Mouse (Mus musculus): ENCODE measurements around the gene Lck. TPM values are rescaled to one million over a fixed set of nuclear protein-coding genes. Genes with fewer than 3 reads are reported as not detected.

Lck gene
- polyA plus RNA-seq, 1 experiment, result 1.5 TPM

GRCm38 (mm10) chr4:129584370-129584769 lies 10.9 kb upstream of the Lck start:
- H3K79me3 ChIP-seq (ENCODE audit: low read depth), result no peaks in the 10 kb centered on the region
- no peak overlapping the region for H3K4me3 ChIP-seq (ENCODE audit: insufficient read depth, poor library complexity, severe bottlenecking)
- TF ChIP-seq MYOD1 (IDR thresholded peaks at IDR 0.05; ENCODE audit: control insufficient read depth, insufficient read length, low read depth) (no peak), USF1 (IDR thresholded peaks at IDR 0.05; ENCODE audit: low read depth) (no peak), CEBPB (IDR thresholded peaks at IDR 0.05; ENCODE audit: low read depth) (no peak), CTCF (IDR thresholded peaks at IDR 0.05; ENCODE audit: control insufficient read depth, insufficient read depth, insufficient read length) (no peak), FOSL1 (IDR thresholded peaks at IDR 0.05; ENCODE audit: insufficient read depth, low read length, poor library complexity, severe bottlenecking) (no peak), MAX (IDR thresholded peaks at IDR 0.05) (no peak), MYOG (IDR thresholded peaks at IDR 0.05; ENCODE audit: control insufficient read depth, extremely low read depth, insufficient read length) (no peak)
- H3K27me3 ChIP-seq (ENCODE audit: control insufficient read depth, insufficient read depth, insufficient read length), result no peaks in the 10 kb centered on the region
- no peaks in the 10 kb centered on the region for H3K36me3 ChIP-seq (ENCODE audit: control insufficient read depth, insufficient read depth)
- H3K79me2 ChIP-seq (ENCODE audit: control insufficient read depth, insufficient read depth), result no peaks in the 10 kb centered on the region
- H3ac ChIP-seq (ENCODE audit: control insufficient read depth, insufficient read length, low read depth), result no peak overlapping the region

GRCm38 (mm10) chr4:129582251-129582650 lies 8.8 kb upstream of the Lck start:
- TF ChIP-seq CTCF (IDR thresholded peaks at IDR 0.05; ENCODE audit: control insufficient read depth, insufficient read depth, insufficient read length) (no peak), MYOD1 (IDR thresholded peaks at IDR 0.05; ENCODE audit: control insufficient read depth, insufficient read length, low read depth) (no peak), CEBPB (IDR thresholded peaks at IDR 0.05; ENCODE audit: low read depth) (no peak), MAX (IDR thresholded peaks at IDR 0.05) (no peak), USF1 (IDR thresholded peaks at IDR 0.05; ENCODE audit: low read depth) (no peak), FOSL1 (IDR thresholded peaks at IDR 0.05; ENCODE audit: insufficient read depth, low read length, poor library complexity, severe bottlenecking) (no peak), MYOG (IDR thresholded peaks at IDR 0.05; ENCODE audit: control insufficient read depth, extremely low read depth, insufficient read length) (no peak)
- no peak overlapping the region for H3ac ChIP-seq (ENCODE audit: control insufficient read depth, insufficient read length, low read depth)
- H3K36me3 ChIP-seq (ENCODE audit: control insufficient read depth, insufficient read depth), result no peaks in the 10 kb centered on the region
- no peak overlapping the region for H3K4me3 ChIP-seq (ENCODE audit: insufficient read depth, poor library complexity, severe bottlenecking)
- H3K79me2 ChIP-seq (ENCODE audit: control insufficient read depth, insufficient read depth), result no peaks in the 10 kb centered on the region
- H3K27me3 ChIP-seq (ENCODE audit: control insufficient read depth, insufficient read depth, insufficient read length), result no peaks in the 10 kb centered on the region
- H3K79me3 ChIP-seq (ENCODE audit: low read depth), result no peaks in the 10 kb centered on the region

- Histone ChIP-seq H3K79me2 (ENCODE audit: control insufficient read depth, insufficient read depth) (no peaks in the 10 kb centered on the region), H3K4me3 (ENCODE audit: insufficient read depth, poor library complexity, severe bottlenecking) (no peak overlapping the region), H3K27me3 (ENCODE audit: control insufficient read depth, insufficient read depth, insufficient read length) (no peaks in the 10 kb centered on the region), H3ac (ENCODE audit: control insufficient read depth, insufficient read length, low read depth) (no peak overlapping the region), H3K79me3 (ENCODE audit: low read depth) (no peaks in the 10 kb centered on the region), H3K36me3 (ENCODE audit: control insufficient read depth, insufficient read depth) (no peaks in the 10 kb centered on the region)
- TF ChIP-seq USF1 (IDR thresholded peaks at IDR 0.05; ENCODE audit: low read depth) (no peak), FOSL1 (IDR thresholded peaks at IDR 0.05; ENCODE audit: insufficient read depth, low read length, poor library complexity, severe bottlenecking) (no peak), MYOD1 (IDR thresholded peaks at IDR 0.05; ENCODE audit: control insufficient read depth, insufficient read length, low read depth) (no peak), CEBPB (IDR thresholded peaks at IDR 0.05; ENCODE audit: low read depth) (no peak), MYOG (IDR thresholded peaks at IDR 0.05; ENCODE audit: control insufficient read depth, extremely low read depth, insufficient read length) (no peak), MAX (IDR thresholded peaks at IDR 0.05) (no peak), CTCF (IDR thresholded peaks at IDR 0.05; ENCODE audit: control insufficient read depth, insufficient read depth, insufficient read length) (no peak)
Measured at GRCm38 (mm10) chr4:129580347-129580746, 6.9 kb upstream of the Lck start.

- no peaks in the 10 kb centered on the region for H3K36me3 ChIP-seq (ENCODE audit: control insufficient read depth, insufficient read depth)
- no peaks in the 10 kb centered on the region for H3K79me2 ChIP-seq (ENCODE audit: control insufficient read depth, insufficient read depth)
- H3K4me3 ChIP-seq (ENCODE audit: insufficient read depth, poor library complexity, severe bottlenecking), result no peak within 1 kb of the TSS
- H3ac ChIP-seq (ENCODE audit: control insufficient read depth, insufficient read length, low read depth), result no peak within 1 kb of the TSS
- H3K27me3 ChIP-seq (ENCODE audit: control insufficient read depth, insufficient read depth, insufficient read length), result no peaks in the 10 kb centered on the region
- TF ChIP-seq MYOD1 (IDR thresholded peaks at IDR 0.05; ENCODE audit: control insufficient read depth, insufficient read length, low read depth), result no peak
- no peak for TF ChIP-seq MYOG (IDR thresholded peaks at IDR 0.05; ENCODE audit: control insufficient read depth, extremely low read depth, insufficient read length)
- no peak for TF ChIP-seq USF1 (IDR thresholded peaks at IDR 0.05; ENCODE audit: low read depth)
- no peak for TF ChIP-seq FOSL1 (IDR thresholded peaks at IDR 0.05; ENCODE audit: insufficient read depth, low read length, poor library complexity, severe bottlenecking)
- TF ChIP-seq CEBPB (IDR thresholded peaks at IDR 0.05; ENCODE audit: low read depth), result no peak
- TF ChIP-seq MAX (IDR thresholded peaks at IDR 0.05), result no peak
- no peak for TF ChIP-seq CTCF (IDR thresholded peaks at IDR 0.05; ENCODE audit: control insufficient read depth, insufficient read depth, insufficient read length)
- H3K79me3 ChIP-seq (ENCODE audit: low read depth), result no peaks in the 10 kb centered on the region
Measured at GRCm38 (mm10) chr4:129578466-129578865, 5.0 kb upstream of the Lck start, which contains the start of gene Fam167b. Gene Fam167b (minus strand): TSS chr4:129578549.

GRCm38 (mm10) chr4:129577688-129578087 lies 4.2 kb upstream of the Lck start:
- Histone ChIP-seq H3ac (ENCODE audit: control insufficient read depth, insufficient read length, low read depth) (no peak overlapping the region), H3K27me3 (ENCODE audit: control insufficient read depth, insufficient read depth, insufficient read length) (no peaks in the 10 kb centered on the region), H3K79me3 (ENCODE audit: low read depth) (no peaks in the 10 kb centered on the region), H3K4me3 (ENCODE audit: insufficient read depth, poor library complexity, severe bottlenecking) (no peak overlapping the region), H3K36me3 (ENCODE audit: control insufficient read depth, insufficient read depth) (no peaks in the 10 kb centered on the region), H3K79me2 (ENCODE audit: control insufficient read depth, insufficient read depth) (no peaks in the 10 kb centered on the region)
- TF ChIP-seq MAX (IDR thresholded peaks at IDR 0.05), result no peak
- no peak for TF ChIP-seq FOSL1 (IDR thresholded peaks at IDR 0.05; ENCODE audit: insufficient read depth, low read length, poor library complexity, severe bottlenecking)
- no peak for TF ChIP-seq MYOG (IDR thresholded peaks at IDR 0.05; ENCODE audit: control insufficient read depth, extremely low read depth, insufficient read length)
- TF ChIP-seq CTCF (IDR thresholded peaks at IDR 0.05; ENCODE audit: control insufficient read depth, insufficient read depth, insufficient read length), result no peak
- TF ChIP-seq CEBPB (IDR thresholded peaks at IDR 0.05; ENCODE audit: low read depth), result no peak
- no peak for TF ChIP-seq USF1 (IDR thresholded peaks at IDR 0.05; ENCODE audit: low read depth)
- no peak for TF ChIP-seq MYOD1 (IDR thresholded peaks at IDR 0.05; ENCODE audit: control insufficient read depth, insufficient read length, low read depth)
